Mouse (Mus musculus) cerebellum, adult 9-10 months (tissue): ENCODE results near the gene Nfib.

Experiments
- DNase-seq: peaks from one replicate; pipeline ENCODE4 v3.0.0; 2022

The Nfib gene

GRCm38 (mm10) chr4:82408463-82409404 is 296.8 kb downstream of the Nfib start:
- no peak for DNase-seq

GRCm38 (mm10) chr4:82406511-82406910 is 299.0 kb downstream of the Nfib start:
- DNase-seq = no peak

- DNase-seq = no peak
Measured at GRCm38 (mm10) chr4:82405791-82406190, 299.8 kb downstream of the Nfib start.

- peak; percentile 91 for DNase-seq
Measured at GRCm38 (mm10) chr4:82403975-82404651, 301.4 kb downstream of the Nfib start.

- no peak for DNase-seq
Measured at GRCm38 (mm10) chr4:82402666-82403065, 302.9 kb downstream of the Nfib start.

GRCm38 (mm10) chr4:82401450-82402061 is 304.0 kb downstream of the Nfib start:
- no peak for DNase-seq

- no peak for DNase-seq
Measured at GRCm38 (mm10) chr4:82400536-82400935, 305.0 kb downstream of the Nfib start.

GRCm38 (mm10) chr4:82399406-82400380 is 305.9 kb downstream of the Nfib start:
- peak; percentile 96 for DNase-seq

GRCm38 (mm10) chr4:82398282-82398681 is 307.3 kb downstream of the Nfib start:
- no peak for DNase-seq

GRCm38 (mm10) chr4:82396805-82397204 is 308.7 kb downstream of the Nfib start:
- DNase-seq = no peak

GRCm38 (mm10) chr4:82396003-82396402 is 309.5 kb downstream of the Nfib start:
- no peak for DNase-seq

- no peak for DNase-seq
Measured at GRCm38 (mm10) chr4:82394346-82394745, 311.2 kb downstream of the Nfib start.

- no peak for DNase-seq
Measured at GRCm38 (mm10) chr4:82393021-82393420, 312.5 kb downstream of the Nfib start.

- no peak for DNase-seq
Measured at GRCm38 (mm10) chr4:82392496-82392895, 313.1 kb downstream of the Nfib start.

GRCm38 (mm10) chr4:82391726-82392472 is 313.7 kb downstream of the Nfib start:
- DNase-seq = no peak

- peak; percentile 39 for DNase-seq
Measured at GRCm38 (mm10) chr4:82390545-82390944, 315.0 kb downstream of the Nfib start.

- DNase-seq = no peak
Measured at GRCm38 (mm10) chr4:82389876-82390275, 315.7 kb downstream of the Nfib start.

- no peak for DNase-seq
Measured at GRCm38 (mm10) chr4:82387620-82388019, 317.9 kb downstream of the Nfib start.

GRCm38 (mm10) chr4:82386222-82386993 is 319.1 kb downstream of the Nfib start:
- no peak for DNase-seq

- no peak for DNase-seq
Measured at GRCm38 (mm10) chr4:82385638-82386037, 319.9 kb downstream of the Nfib start.
